Mouse (Mus musculus): ENCODE data around the gene Rsph14. TPM values are rescaled to one million over a fixed set of nuclear protein-coding genes. Genes with fewer than 3 reads are reported as not detected.

Gene Rsph14
- not detected in 2 replicates for polyA plus RNA-seq (2012; rRNA removed)

GRCm38 (mm10) chr10:75032395-75032794, at the start of gene Rsph14:
Gene Rsph14 (minus strand): TSS chr10:75032586.
- Histone ChIP-seq H3K36me3 (ENCODE audit: control insufficient read depth, insufficient read depth, low read length) (no peaks in the 10 kb centered on the region), H3K27me3 (replicated peaks; ENCODE audit: control insufficient read depth, insufficient read depth, low read length) (no peaks in the 10 kb centered on the region), H3K4me1 (ENCODE audit: control insufficient read depth, insufficient read depth, low read length) (no peaks in the 10 kb centered on the region), H3K4me3 (ENCODE audit: insufficient read depth, low read depth, low read length) (no peak within 1 kb of the TSS), H3K27ac (ENCODE audit: insufficient read depth, low read depth, low read length) (no peak within 1 kb of the TSS)
- WGBS, result 10% methylated on average over 10 of the region's 10 CpGs
- peak; percentile 94 for DNase-seq
- no peak for TF ChIP-seq CTCF (conservative IDR thresholded peaks at IDR 0.05; ENCODE audit: insufficient read depth, insufficient read length, low read depth, low read length)

- Histone ChIP-seq H3K4me3 (ENCODE audit: insufficient read depth, low read depth, low read length) (no peak overlapping the region), H3K36me3 (ENCODE audit: control insufficient read depth, insufficient read depth, low read length) (no peaks in the 10 kb centered on the region), H3K27ac (ENCODE audit: insufficient read depth, low read depth, low read length) (no peak overlapping the region), H3K27me3 (replicated peaks; ENCODE audit: control insufficient read depth, insufficient read depth, low read length) (no peaks in the 10 kb centered on the region), H3K4me1 (ENCODE audit: control insufficient read depth, insufficient read depth, low read length) (peaks cover 7% of the 10 kb centered on the region; the same call in 1 of the 2 replicates)
- no peak for DNase-seq
- 64% methylated on average over 14 of the region's 14 CpGs for WGBS
- TF ChIP-seq POLR2A (IDR thresholded peaks at IDR 0.05; ENCODE audit: low read depth, low read length), result no peak
- no peak for TF ChIP-seq CTCF (conservative IDR thresholded peaks at IDR 0.05; ENCODE audit: insufficient read depth, insufficient read length, low read depth, low read length)
These were observed 46.1 kb upstream of the Rsph14 start for GRCm38 (mm10) chr10:75078174-75079128.

GRCm38 (mm10) chr10:75075665-75076064, 43.3 kb upstream of the Rsph14 start:
- no peak overlapping the region for H3K27ac ChIP-seq (ENCODE audit: insufficient read depth, low read depth, low read length)
- 66% methylated on average over 5 of the region's 5 CpGs for WGBS
- no peaks in the 10 kb centered on the region for H3K36me3 ChIP-seq (ENCODE audit: control insufficient read depth, insufficient read depth, low read length)
- no peak for DNase-seq
- H3K4me1 ChIP-seq (ENCODE audit: control insufficient read depth, insufficient read depth, low read length), result peaks cover 7% of the 10 kb centered on the region; the same call in 1 of the 2 replicates
- TF ChIP-seq CTCF (conservative IDR thresholded peaks at IDR 0.05; ENCODE audit: insufficient read depth, insufficient read length, low read depth, low read length), result no peak
- no peak for TF ChIP-seq POLR2A (IDR thresholded peaks at IDR 0.05; ENCODE audit: low read depth, low read length)
- H3K4me3 ChIP-seq (ENCODE audit: insufficient read depth, low read depth, low read length), result no peak overlapping the region
- H3K27me3 ChIP-seq (replicated peaks; ENCODE audit: control insufficient read depth, insufficient read depth, low read length), result no peaks in the 10 kb centered on the region

- H3K36me3 ChIP-seq (ENCODE audit: control insufficient read depth, insufficient read depth, low read length), result no peaks in the 10 kb centered on the region
- TF ChIP-seq POLR2A (IDR thresholded peaks at IDR 0.05; ENCODE audit: low read depth, low read length) (no peak), CTCF (conservative IDR thresholded peaks at IDR 0.05; ENCODE audit: insufficient read depth, insufficient read length, low read depth, low read length) (no peak)
- H3K4me3 ChIP-seq (ENCODE audit: insufficient read depth, low read depth, low read length), result no peak overlapping the region
- H3K27me3 ChIP-seq (replicated peaks; ENCODE audit: control insufficient read depth, insufficient read depth, low read length), result no peaks in the 10 kb centered on the region
- 57% methylated on average over 11 of the region's 11 CpGs for WGBS
- H3K27ac ChIP-seq (ENCODE audit: insufficient read depth, low read depth, low read length), result no peak overlapping the region
- peaks cover 16% of the 10 kb centered on the region; the same call in 1 of the 2 replicates for H3K4me1 ChIP-seq (ENCODE audit: control insufficient read depth, insufficient read depth, low read length)
- DNase-seq, result no peak
These were observed 38.0 kb upstream of the Rsph14 start for GRCm38 (mm10) chr10:75070281-75070976.

- Histone ChIP-seq H3K27ac (ENCODE audit: insufficient read depth, low read depth, low read length) (peak overlapping the region; percentile 57; the same call in 1 of the 2 replicates), H3K36me3 (ENCODE audit: control insufficient read depth, insufficient read depth, low read length) (no peaks in the 10 kb centered on the region), H3K27me3 (replicated peaks; ENCODE audit: control insufficient read depth, insufficient read depth, low read length) (no peaks in the 10 kb centered on the region), H3K4me3 (ENCODE audit: insufficient read depth, low read depth, low read length) (no peak overlapping the region), H3K4me1 (ENCODE audit: control insufficient read depth, insufficient read depth, low read length) (peaks cover 22% of the 10 kb centered on the region; the same call in 1 of the 2 replicates)
- WGBS, result 32% methylated on average over 12 of the region's 12 CpGs
- DNase-seq, result peak; percentile 63
- TF ChIP-seq POLR2A (IDR thresholded peaks at IDR 0.05; ENCODE audit: low read depth, low read length) (no peak), CTCF (conservative IDR thresholded peaks at IDR 0.05; ENCODE audit: insufficient read depth, insufficient read length, low read depth, low read length) (no peak)
These were observed 36.4 kb upstream of the Rsph14 start for GRCm38 (mm10) chr10:75068624-75069328.

- Histone ChIP-seq H3K27me3 (replicated peaks; ENCODE audit: control insufficient read depth, insufficient read depth, low read length) (no peaks in the 10 kb centered on the region), H3K36me3 (ENCODE audit: control insufficient read depth, insufficient read depth, low read length) (no peaks in the 10 kb centered on the region), H3K27ac (ENCODE audit: insufficient read depth, low read depth, low read length) (peak overlapping the region; percentile 49), H3K4me1 (ENCODE audit: control insufficient read depth, insufficient read depth, low read length) (peaks cover 29% of the 10 kb centered on the region; the same call in 1 of the 2 replicates), H3K4me3 (ENCODE audit: insufficient read depth, low read depth, low read length) (no peak overlapping the region)
- TF ChIP-seq POLR2A (IDR thresholded peaks at IDR 0.05; ENCODE audit: low read depth, low read length) (no peak), CTCF (conservative IDR thresholded peaks at IDR 0.05; ENCODE audit: insufficient read depth, insufficient read length, low read depth, low read length) (no peak)
- no peak for DNase-seq
- 20% methylated on average over 2 of the region's 2 CpGs for WGBS
These were observed 35.7 kb upstream of the Rsph14 start for GRCm38 (mm10) chr10:75068086-75068485.
